Mouse (Mus musculus) central nervous system, embryonic 18 days (tissue): ENCODE data around the gene Tmem231. TPM values are rescaled to one million over a fixed set of nuclear protein-coding genes. Genes with fewer than 3 reads are reported as not detected.

Experiments used
- polyA plus RNA-seq: library from polyadenylated mRNA; depleted of rRNA; stranded (reverse); fragments of >200 nt; gene quantifications from 2 replicates; pipeline ENCODE4 v1.2.3, GENCODE M21; 2012; rRNA removed

The Tmem231 gene
- polyA plus RNA-seq, result 15.7 and 16.3 TPM in 2 replicates

GRCm38 (mm10) chr8:111933348-111934076, at the start of gene Tmem231:
Tmem231 (minus strand) TSS chr8:111933881.

GRCm38 (mm10) chr8:111940171-111941100, 6.8 kb upstream of the Tmem231 start, which contains the start of gene Gabarapl2:
Gabarapl2 (plus strand) TSS chr8:111940703.

DNA sequence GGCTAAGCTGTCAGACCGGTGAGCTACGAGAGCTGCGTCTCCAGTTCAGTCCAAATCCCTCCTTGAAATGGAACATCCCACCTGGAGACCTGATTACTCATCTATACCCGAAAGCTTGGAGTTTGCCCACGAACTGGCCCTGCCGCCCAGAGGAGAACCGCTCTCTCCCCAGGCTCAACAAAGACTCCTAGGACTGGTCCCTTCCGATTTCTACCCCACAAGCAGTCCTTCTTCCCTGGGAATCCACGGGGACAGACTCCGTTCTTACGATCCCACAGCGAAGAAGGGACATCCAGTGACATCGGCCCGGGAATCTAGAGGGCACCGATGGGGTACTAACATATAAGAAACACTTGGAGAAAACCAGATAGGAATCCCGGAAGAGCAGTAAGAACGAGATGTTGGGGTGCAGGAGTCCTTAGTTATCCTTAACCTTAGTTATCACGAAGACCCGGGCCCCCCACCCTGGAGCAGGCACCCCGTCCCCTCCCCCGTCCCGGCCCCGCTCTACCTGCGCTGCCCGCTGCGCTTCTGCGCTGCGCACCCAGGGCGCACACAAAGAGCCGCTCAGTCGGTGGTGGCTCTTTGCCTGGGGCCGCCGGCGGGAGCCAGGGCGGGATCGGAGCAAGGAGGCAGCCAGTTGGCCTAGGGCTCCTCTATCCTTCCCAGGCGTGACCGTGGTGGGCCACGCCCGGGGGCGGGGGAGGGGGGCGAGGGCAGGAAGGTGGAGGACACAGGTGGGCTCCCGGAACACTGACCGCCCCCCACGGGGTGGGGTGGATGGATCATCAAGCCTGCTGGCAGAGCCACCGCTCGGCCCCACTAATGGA, 23.8 kb downstream of the Tmem231 start, which contains the start of gene Chst5:
Gene Chst5 (minus strand): TSS at position 827 of the 830 bp plus-strand sequence.

DNA sequence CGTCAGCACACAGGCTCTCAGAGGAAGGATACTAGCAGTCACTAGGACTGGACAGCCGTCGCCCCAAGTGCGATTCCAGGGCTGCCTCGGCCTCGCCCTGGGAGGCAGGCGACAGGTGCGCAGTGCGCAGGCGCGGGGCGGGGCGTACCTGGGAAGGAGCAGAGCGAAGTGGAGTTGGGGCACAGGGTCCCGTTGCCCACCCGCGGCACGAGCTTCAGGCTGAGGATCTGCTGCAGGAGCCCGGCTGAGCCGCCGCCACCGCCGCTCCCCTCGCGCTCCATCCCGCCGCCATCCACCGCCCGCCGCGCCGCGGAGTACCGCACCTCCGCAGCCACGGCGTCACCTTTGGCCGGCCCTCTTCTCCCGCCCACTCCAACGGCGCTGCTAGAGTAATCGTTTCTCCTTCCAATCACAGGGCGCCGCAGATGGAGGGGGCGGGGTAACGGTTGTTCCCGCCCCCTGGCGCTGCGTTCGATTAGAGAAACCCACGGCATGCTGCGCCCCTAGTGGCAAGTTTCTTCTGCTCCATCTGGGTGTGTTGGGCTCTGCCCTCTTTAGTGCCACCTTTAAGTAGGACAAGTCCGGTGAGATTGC, 57.2 kb downstream of the Tmem231 start, which contains the start of gene Tmem170:
Gene Tmem170 (minus strand): TSS at position 396 of the 594 bp plus-strand sequence.

Other genes starting within 250 kb of the Tmem231 start
- gene Ctrb1, start 242.9 kb downstream of the Tmem231 start, polyA plus RNA-seq, result 0.11 and 0.13 TPM in 2 replicates
- 63.9 and 69.9 TPM in 2 replicates for gene Bcar1, start 190.1 kb downstream of the Tmem231 start, polyA plus RNA-seq
- 109 and 122 TPM in 2 replicates for gene Cfdp1, start 79.6 kb downstream of the Tmem231 start, polyA plus RNA-seq
- gene Tmem170, start 57.1 kb downstream of the Tmem231 start, polyA plus RNA-seq, result 3.0 and 3.2 TPM in 2 replicates
- gene Chst5, start 23.4 kb downstream of the Tmem231 start, polyA plus RNA-seq, result 2.4 and 2.8 TPM in 2 replicates
- 190 and 193 TPM in 2 replicates for gene Gabarapl2, start 6.8 kb upstream of the Tmem231 start, polyA plus RNA-seq
- gene Adat1, start 58.4 kb upstream of the Tmem231 start, polyA plus RNA-seq, result 8.8 and 9.1 TPM in 2 replicates
- gene Kars, start 77.4 kb upstream of the Tmem231 start, polyA plus RNA-seq, result 105 and 109 TPM in 2 replicates
- 38.0 and 41.3 TPM in 2 replicates for gene Terf2ip, start 77.5 kb upstream of the Tmem231 start, polyA plus RNA-seq
- gene Gm6793, start 81.2 kb upstream of the Tmem231 start, polyA plus RNA-seq, result 0.05 and 0.08 TPM in 2 replicates